Mouse (Mus musculus): Measurements from ENCODE around the gene Mob1b.
A peak's percentile ranks its signal among the peaks of the same experiment; 100 is the strongest.

DNA sequence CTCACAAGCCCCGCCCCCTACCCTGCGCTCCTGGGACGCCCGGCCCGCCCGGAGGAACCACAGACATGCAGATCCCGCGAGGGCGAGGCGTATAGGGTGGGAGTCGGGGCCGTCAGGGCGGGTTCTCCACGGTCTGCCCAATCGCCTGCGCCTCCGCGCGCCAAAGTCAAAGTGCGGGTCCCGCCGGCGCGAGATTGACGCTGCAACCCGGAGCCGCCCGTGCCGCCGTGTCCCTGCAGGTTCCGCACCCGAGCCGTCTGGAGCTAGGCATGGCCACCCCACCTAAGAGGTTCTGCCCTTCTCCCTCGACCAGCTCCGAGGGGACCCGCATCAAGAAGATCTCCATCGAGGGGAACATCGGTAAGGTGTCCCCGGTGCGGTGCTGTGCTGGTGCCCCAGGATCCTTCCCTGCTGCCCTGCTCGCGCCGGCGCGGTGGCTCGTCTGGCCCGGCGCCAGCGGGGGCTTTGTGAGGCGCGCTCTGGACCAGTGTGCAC, 44.4 kb downstream of the Mob1b start, which contains the start of gene Dck:
- TF ChIP-seq MAX (IDR thresholded peaks at IDR 0.05; ENCODE audit: low read depth) (no peak), POLR2AphosphoS2 (IDR thresholded peaks at IDR 0.05; ENCODE audit: insufficient read length, low read depth) (peak; percentile 69), POLR2A (IDR thresholded peaks at IDR 0.05; ENCODE audit: insufficient read length, low read depth) (peak; percentile 69), REST (IDR thresholded peaks at IDR 0.05; ENCODE audit: insufficient read depth, insufficient read length) (no peak), MYOG (IDR thresholded peaks at IDR 0.05; ENCODE audit: control insufficient read depth in 1 of 3, insufficient read depth in 1 of 3, insufficient read length in 2 of 3, low read depth in 2 of 3) (no peak), E2F4 (IDR thresholded peaks at IDR 0.05; ENCODE audit: insufficient read depth) (peak; percentile 86), CEBPB (IDR thresholded peaks at IDR 0.05; ENCODE audit: insufficient read depth, poor library complexity, severe bottlenecking) (no peak), TCF12 (IDR thresholded peaks at IDR 0.05; ENCODE audit: insufficient read depth, poor library complexity, severe bottlenecking) (no peak), USF1 (IDR thresholded peaks at IDR 0.05; ENCODE audit: low read depth) (no peak), TCF3 (IDR thresholded peaks at IDR 0.05; ENCODE audit: insufficient read length, low read depth) (no peak)

Measured in myocyte (in vitro differentiated cells).